Mouse (Mus musculus) gastrocnemius, postnatal 25 days (tissue): ENCODE results near the gene Vav2. TPM values are rescaled to one million over a fixed set of nuclear protein-coding genes. Genes with fewer than 3 reads are reported as not detected.

Experiments used
- DNase-seq: peaks from one replicate; pipeline ENCODE4 v3.0.0; 2022
- total RNA-seq, 2 experiments: library from RNA; stranded (reverse); gene quantifications; 1 replicate in 1 of 2; 2 replicates in 1 of 2; pipeline ENCODE4 v1.2.3; 2021

The Vav2 gene
- total RNA-seq, 2 experiments from 2014 or later = 2.4 to 4.4 TPM

GRCm38 (mm10) chr2:27441767-27442707 lies 15.2 kb upstream of the Vav2 start, which contains the start of gene Brd3os:
TSS of gene Brd3os (plus strand) at chr2:27442324.
- DNase-seq = peak; percentile 93

- no peak for DNase-seq
Observed at GRCm38 (mm10) chr2:27438281-27438680, 11.4 kb upstream of the Vav2 start.

- DNase-seq = no peak
Observed at GRCm38 (mm10) chr2:27437876-27438275, 11.0 kb upstream of the Vav2 start.

- no peak for DNase-seq
Observed at GRCm38 (mm10) chr2:27432599-27432998, 5.8 kb upstream of the Vav2 start.

GRCm38 (mm10) chr2:27430621-27431020 lies 3.8 kb upstream of the Vav2 start:
- no peak for DNase-seq

- DNase-seq = peak; percentile 51
Observed at GRCm38 (mm10) chr2:27428071-27428470, 1.2 kb upstream of the Vav2 start.

- no peak for DNase-seq
Observed at GRCm38 (mm10) chr2:27426406-27426854, 403 bp downstream of the Vav2 start.

- peak; percentile 41 for DNase-seq
Observed at GRCm38 (mm10) chr2:27425751-27426405, 955 bp downstream of the Vav2 start.

GRCm38 (mm10) chr2:27425161-27425611 lies 1.6 kb downstream of the Vav2 start:
- DNase-seq = no peak

- no peak for DNase-seq
Observed at GRCm38 (mm10) chr2:27423596-27423995, 3.2 kb downstream of the Vav2 start.

- DNase-seq = no peak
Observed at GRCm38 (mm10) chr2:27421293-27422068, 5.4 kb downstream of the Vav2 start.

- no peak for DNase-seq
Observed at GRCm38 (mm10) chr2:27418577-27419070, 8.2 kb downstream of the Vav2 start.

GRCm38 (mm10) chr2:27417648-27418153 lies 9.1 kb downstream of the Vav2 start:
- DNase-seq = no peak

- peak; percentile 46 for DNase-seq
Observed at GRCm38 (mm10) chr2:27416425-27416824, 10.4 kb downstream of the Vav2 start.

GRCm38 (mm10) chr2:27415060-27415783 lies 11.6 kb downstream of the Vav2 start:
- DNase-seq = no peak

- DNase-seq = no peak
Observed at GRCm38 (mm10) chr2:27413936-27414657, 12.7 kb downstream of the Vav2 start.

- DNase-seq = no peak
Observed at GRCm38 (mm10) chr2:27413582-27413935, 13.3 kb downstream of the Vav2 start.

GRCm38 (mm10) chr2:27412245-27412800 lies 14.5 kb downstream of the Vav2 start:
- no peak for DNase-seq

GRCm38 (mm10) chr2:27411688-27412174 lies 15.1 kb downstream of the Vav2 start:
- peak; percentile 42 for DNase-seq
